Mouse (Mus musculus) heart, postnatal 0 days (tissue): ENCODE measurements around the gene Tbx1.
A peak's percentile ranks its signal among the peaks of the same experiment; 100 is the strongest.

Source experiments
- CTCF ChIP-seq: IDR thresholded peaks from 2 replicates; pipeline ENCODE4 v1.5.1; 2016; ENCODE audit warnings: antibody characterized with exemption, control low read depth, low read depth
- EP300 ChIP-seq: IDR thresholded peaks from 2 replicates; pipeline ENCODE4 v1.6.1; 2016; ENCODE audit warnings: antibody characterized with exemption, low read depth

- TF ChIP-seq CTCF (peak; percentile 96), EP300 (no peak)
Measured at GRCm38 (mm10) chr16:18617370-18618065, 27.0 kb upstream of the Tbx1 start.
